Mouse (Mus musculus) mature B cell (primary cell): ENCODE measurements around the gene Cxcl3.

Source experiments
- in situ Hi-C: fragments of 300-500 bp; cut with MboI; formaldehyde crosslinking; loops from 2 replicates; pipeline ENCODE4 v1.14.3; 2019

The Cxcl3 gene

DNA sequence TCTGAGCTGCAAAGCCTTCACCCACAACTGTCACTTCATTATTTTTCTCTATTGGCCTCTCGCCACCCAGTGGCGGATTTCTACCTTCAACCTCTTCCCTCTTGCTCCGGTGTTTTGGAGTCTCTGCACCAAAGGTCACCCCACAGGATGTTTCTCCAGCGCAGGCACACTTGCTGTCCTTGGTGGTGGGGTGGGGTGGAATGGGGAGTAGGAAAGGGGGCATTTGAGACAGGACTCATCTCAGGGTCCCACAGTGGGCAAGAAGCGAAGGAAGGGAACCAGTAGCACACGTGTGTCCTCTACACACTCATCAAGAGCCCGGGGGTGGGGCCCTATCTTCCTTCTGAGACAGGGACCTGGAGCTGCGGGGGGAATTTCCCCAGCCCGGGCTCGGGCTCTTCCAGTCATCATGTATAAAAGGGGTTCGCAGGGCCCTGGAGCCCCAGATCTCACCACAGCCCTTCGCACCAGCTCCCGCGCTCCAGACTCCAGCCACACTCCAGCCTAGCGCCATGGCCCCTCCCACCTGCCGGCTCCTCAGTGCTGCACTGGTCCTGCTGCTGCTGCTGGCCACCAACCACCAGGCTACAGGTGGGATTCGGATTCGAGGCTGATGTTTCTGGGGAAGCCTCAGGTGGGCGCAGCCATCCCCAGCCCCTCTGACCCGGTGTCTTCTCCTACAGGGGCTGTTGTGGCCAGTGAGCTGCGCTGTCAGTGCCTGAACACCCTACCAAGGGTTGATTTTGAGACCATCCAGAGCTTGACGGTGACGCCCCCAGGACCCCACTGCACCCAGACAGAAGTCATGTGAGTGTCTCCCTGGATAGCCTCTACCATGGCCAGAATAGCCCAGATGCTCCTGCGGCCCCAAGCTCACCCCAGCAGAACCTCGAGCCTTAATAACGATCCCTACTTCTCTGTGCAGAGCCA, at the start of gene Cxcl3:
Gene Cxcl3 (plus strand): TSS at position 445 of the 930 bp plus-strand sequence.
- in situ Hi-C loops: no loop called here

DNA sequence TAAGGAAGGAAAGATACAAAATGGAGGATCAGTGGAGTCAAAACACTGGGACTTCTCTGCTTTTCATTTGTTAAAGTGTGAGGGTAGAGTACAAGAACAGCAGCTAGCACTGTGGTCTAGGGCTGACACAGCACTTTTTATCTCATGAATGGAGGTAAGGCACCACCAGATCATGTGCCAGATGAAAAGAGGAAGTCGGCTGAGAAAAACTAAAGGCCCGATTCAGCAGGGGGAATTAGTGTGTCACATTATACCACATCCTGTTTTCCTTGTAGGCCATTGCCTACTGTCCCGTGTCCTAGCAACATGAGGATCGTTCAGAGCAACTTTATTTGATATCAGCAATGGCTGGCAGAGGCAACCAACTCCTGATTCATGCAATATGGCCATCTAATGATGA, 43.9 kb upstream of the Cxcl3 start:
- in situ Hi-C loops: no loop called here

DNA sequence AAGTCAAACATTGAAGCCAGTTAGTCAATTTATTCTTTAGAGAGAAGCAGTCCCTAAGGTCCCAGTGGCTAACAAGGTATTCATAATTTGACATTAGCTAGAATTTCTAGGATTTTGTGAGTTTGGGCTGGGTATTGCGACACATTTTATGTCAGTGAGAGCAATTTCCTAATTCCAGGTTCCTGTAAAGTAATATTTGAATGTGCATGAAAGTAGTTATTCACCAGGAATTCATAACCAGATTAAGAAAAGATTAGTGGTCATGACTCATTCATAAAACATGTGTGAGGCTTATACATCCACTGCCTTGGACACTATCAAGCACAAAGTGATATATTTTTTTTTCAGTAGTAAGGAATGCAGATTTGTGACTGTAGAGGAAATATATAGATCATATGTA, 32.0 kb upstream of the Cxcl3 start:
- in situ Hi-C loops: no loop called here

DNA sequence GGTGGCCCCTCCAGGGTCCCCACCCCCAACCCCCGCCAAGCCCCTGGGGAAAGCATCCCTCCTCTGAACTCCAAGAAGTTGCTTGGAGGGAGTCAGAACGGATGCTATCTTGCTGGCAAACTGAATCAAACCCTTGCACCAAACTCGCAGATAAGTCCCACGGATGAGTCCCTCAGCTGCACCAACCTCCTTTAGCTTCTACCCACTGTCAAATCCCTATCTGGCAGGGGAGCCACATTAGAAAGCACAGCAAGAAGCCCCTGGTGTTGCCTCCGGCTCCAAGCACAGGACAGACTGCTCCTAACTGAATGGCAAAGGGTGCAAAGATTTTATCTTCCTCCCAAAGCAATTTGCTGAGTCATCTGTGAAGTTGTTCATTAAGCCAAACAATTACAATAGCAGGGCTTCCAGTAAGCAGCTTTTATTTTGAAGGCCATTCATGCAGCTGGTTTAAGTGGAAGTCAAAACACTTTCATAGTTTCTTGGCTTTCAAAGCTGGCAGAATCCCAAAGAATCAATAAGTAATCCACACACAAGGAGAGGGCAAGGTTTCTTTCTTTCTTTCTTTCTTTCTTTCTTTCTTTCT, 27.8 kb upstream of the Cxcl3 start:
- in situ Hi-C loops: no loop called here

DNA sequence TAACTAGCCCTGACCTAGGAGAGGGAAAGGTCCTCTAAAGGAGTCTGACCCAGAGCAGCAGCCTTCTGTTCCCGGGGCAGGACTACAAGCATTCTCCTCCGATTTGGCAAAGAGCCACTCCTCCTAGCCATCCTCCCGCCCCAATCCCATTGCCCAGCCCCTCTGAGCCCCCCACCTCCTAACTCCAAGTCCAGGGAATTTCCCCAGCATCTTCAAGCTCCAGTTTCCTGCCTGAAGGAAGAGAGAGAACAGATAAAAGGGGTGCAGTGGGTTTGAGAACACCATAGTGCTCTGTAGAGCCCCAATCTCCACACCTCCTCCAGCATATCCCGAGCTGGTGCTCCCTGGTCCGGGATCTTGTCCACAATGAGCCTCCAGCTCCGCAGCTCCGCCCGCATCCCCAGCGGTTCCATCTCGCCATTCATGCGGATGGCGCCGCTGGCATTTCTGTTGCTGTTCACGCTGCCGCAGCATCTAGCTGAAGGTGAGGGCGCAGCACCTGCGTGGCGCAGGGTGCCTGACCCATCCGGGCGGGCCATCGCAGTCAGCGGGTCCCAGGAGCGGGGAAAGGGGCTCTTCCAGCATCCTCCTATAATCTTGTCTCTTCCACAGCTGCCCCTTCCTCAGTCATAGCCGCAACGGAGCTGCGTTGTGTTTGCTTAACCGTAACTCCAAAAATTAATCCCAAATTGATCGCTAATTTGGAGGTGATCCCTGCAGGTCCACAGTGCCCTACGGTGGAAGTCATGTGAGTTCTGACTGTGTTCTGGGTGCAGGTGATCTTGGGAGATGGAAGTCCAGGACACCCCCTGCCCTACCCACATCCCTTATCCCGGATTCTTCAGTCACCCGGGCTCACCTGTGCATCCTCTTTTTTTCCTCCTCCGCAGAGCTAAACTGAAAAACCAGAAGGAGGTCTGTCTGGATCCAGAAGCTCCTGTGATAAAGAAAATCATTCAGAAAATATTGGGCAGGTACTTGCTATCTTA, 26.5 kb upstream of the Cxcl3 start, which contains the start of gene Cxcl5:
Gene Cxcl5 (plus strand): TSS at position 284 of the 989 bp plus-strand sequence.
- in situ Hi-C loops: no loop called here

DNA sequence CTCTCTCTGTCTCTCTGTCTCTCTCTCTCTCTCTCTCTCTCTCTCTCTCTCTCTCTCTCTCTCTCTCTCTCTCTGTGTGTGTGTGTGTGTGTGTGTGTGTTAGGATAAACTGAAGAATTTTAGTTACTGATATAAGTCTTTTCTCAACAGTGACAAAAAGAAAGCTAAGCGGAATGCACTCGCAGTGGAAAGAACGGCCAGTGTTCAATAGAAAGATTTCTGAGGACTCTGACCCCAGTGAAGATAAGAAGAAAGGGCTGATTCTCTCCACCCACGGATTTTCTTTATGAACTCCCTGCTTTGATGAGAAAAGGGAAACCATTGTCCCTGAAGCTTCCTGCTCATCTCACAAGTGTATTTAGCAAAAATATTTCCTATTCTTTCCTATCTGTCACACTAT, 25.6 kb upstream of the Cxcl3 start:
- in situ Hi-C loops: no loop called here

DNA sequence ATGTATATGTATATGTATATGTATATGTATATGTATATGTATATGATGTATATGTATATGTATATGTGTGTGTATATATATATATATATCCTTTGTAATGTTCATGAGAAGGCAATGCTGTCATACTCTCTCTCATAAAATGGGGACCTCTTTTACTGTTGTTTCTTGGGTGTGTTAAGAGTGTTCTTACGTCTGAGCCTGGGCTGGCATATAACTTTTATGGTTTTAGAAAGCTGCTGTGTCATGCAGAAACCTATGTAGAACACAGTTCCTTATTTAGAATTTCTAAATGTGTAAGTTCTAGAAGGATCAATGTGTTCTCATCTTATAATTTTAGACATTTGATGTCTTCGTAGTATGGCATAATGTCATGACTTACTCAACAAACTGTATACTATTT, 25.1 kb upstream of the Cxcl3 start:
- in situ Hi-C loops: no loop called here

DNA sequence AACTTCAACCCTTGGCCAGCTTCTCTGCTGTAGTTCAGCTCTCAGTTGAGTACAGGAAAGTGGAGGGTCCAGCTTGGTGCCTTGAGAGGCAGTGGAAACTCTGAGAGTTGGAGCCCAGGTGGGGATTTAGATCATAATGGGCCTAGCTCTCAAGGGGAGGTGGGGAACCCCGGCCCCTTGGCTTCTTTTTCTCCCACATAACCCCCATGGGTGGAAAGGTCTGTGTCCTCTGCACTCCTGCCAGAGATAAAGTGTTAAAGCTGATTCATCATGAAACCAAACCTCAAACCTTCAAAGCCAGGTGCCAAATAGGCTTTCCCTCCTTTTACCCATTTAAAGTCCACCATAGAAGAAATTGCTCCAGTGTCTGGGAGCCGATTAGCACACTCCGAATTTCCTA, 24.1 kb upstream of the Cxcl3 start:
- in situ Hi-C loops: no loop called here

DNA sequence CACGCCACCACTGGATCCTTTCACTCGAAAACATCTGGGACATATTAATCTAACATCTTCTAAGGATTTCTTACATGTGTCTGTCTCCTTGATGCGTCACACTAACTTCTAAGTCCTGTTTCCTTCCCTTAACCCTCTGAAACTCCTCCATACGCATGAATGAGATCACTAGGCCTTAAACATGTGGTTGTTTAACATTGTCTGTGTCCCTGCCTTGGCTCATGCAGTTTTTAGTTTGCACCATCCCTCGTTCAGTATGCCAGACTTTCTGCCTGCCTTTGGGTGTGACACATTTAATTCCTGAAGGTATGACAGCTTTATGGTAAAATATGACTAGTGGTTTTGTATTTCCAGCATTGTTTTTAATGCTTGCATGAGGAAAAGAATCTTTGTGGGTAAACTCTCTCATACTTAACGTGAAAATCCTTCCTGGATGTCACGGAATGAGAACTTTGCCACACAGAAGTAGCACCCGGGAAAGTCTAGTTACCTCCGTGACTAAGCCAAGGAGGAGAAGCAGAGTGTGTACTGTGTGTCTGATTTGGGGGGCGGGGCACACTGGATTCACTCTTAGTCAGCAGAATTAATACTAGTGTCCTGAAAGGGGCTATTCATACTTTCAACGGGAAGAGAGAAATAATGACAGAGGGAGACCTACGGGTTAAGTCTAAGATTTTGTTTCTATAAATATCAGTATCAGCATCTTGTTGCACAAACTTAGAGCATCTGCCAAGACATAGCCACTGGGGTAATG, 21.8 kb upstream of the Cxcl3 start:
- in situ Hi-C loops: no loop called here

DNA sequence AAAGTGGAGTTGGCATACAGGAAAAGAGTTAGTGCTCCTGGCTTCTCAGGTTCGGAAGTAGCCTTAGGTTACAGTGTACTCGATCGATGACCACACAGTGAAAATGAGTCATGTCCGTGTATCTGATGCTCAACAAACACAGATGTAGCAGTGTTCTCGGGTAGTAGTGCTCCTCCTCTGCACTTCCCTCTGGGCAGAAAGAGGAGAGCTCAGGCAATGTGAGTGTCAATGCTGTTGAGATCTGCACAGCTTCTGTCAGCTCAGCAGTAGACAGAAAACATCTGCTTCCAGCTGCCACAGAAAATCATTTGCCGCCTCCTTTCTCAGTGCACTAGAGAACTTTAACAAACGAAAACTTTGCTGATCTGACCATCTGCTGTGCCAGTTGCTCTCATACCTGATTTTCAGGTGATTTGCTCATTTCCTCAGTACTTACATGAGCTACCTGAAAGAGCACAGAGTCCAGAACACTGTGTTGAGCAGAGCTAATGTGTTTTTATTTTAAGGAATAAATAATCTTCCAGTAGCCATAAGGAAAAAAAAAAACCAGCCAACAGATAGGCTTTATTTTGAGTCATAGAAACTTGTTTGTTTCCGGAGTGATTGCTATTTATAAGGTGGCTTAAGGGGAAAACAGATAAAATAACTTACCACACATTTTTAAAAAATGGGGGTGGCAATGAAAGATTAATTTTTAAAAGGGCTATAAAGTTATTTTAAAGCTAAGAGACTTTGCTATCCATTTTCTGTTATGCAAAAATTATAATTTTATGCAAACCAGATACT, 19.9 kb upstream of the Cxcl3 start:
- in situ Hi-C loops: no loop called here

DNA sequence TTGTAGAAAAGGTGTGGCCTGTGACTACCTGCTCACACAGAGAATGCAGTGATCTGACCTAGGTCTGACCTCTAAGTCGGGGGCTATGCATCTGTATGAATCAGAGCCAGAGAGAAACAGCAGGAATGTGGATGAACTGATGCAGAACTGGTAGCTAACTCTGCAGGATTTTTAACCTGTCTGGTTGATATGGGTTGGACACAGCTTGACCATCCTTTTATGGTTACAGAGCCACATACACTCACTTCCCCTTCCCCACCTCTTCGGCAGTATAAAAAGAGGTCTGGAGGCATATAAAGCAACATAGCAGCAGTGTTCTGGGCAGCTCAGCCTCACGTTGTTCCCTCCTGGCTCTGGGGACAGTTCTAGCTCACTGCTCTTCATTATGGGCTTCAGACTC, 17.7 kb upstream of the Cxcl3 start, which contains the start of gene Ppbp:
Gene Ppbp (plus strand): TSS at position 301 of the 400 bp plus-strand sequence.
- in situ Hi-C loops: no loop called here

DNA sequence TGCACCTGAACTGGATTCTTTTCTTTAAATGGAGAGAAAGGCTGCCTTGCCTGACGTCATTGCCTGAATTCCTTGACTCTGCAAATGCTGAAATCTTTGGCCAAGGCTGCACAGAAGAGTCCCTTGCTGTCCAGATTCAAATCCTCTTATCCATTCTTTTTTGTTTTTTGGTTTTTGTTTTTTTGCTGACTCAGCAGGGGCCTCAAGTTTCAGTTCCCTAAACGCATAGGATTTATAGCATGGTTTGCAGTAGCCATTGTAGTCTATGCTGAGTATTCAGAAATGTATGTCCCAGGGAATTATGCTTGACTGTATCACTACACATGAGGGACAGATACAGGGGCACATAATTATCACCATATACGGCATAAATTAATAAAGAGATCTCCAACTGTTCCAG, 14.5 kb upstream of the Cxcl3 start:
- in situ Hi-C loops: no loop called here

DNA sequence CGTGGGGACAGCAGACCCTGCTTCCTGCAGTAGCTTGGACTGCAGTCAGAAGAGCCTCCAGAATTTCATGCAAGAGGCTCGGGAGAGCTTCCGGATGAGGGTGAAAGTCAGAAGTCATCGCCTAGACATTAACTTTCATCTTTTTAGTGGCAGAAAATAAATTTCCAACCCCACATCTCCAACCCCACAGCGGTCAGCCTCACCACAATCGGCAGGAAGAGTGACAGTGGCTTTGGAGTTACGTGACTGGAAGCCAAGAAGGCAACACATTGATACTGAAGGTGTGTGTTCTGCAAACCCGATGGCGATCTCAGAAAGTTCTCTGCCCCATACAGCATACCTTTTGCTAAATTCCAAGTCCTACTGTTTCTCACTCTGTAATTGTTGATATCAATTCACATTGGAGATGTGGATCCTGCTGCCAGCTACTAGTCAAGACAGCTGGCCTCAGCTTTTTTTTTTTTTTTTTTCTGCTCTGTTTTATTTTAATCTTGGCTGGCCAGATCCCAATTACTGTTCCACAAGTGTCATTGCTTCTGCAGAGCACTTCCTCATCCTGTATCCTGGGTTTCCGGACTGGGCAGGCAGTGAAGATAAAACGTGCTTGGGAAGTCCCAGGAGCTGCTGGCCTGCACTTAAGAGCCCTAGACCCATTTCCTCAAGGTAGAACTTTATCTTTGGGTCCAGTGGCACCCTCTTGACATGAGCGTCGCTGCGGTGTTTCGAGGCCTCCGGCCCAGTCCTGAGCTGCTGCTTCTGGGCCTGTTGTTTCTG, 13.8 kb upstream of the Cxcl3 start, which contains the start of gene Pf4:
Gene Pf4 (plus strand): TSS at position 556 of the 774 bp plus-strand sequence.
- in situ Hi-C loops: no loop called here

DNA sequence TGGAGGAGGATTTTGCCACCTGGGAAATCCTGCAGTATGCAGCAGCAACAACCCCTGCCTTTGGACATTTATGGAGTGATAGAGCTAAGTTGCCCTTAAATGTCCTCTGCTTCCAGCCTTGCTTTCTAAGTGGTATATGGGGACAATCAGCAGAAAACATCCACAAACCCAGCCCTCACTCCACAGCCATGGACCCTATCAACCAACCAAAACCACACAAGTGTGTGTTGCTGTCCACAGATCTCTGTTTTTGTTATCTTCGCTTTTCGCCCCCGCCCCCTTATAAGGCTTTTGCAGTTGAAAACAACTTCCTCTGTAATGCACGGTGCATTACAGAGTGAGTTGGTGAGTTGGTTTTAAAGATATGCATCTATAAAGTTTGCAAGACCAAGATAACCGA, 10.3 kb upstream of the Cxcl3 start:
- in situ Hi-C loops: no loop called here

DNA sequence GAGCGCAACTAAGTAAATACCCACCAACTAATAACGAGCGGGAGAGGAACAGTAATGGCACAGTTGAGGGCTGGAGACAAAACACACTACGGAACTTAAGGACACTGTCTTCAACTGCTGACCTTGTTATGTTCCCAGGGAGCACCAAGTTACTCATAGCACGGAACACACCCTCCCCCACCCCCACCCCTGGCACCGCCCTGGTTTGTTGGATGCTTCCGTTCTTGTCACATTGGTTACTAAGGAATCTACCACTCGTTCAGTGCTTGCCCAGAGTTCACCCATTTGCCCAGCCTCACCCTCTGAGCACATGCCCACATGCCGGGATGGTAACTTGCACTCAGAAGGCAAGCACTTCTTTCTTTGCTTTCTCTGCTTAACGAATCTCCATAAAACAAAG, 8.3 kb upstream of the Cxcl3 start:
- in situ Hi-C loops: no loop called here

DNA sequence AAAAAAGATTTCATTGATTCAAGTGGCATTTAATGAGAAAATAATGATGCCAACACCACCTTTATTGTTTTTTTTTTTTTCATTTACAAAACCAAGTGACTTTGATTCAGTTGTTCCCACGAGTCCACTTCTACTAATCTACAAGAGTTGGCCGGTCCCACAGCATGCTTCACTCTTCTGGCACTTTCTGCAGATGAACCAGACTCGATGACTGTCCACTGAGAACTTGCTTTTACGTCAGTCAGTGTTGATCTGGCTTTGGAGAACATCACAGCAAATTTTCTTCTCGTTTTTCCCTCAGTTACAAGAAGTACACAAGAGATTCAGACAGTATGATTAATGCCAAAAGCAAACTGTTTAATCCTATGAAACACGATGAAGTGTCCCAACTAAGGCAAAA, 7.0 kb upstream of the Cxcl3 start:
- in situ Hi-C loops: no loop called here

DNA sequence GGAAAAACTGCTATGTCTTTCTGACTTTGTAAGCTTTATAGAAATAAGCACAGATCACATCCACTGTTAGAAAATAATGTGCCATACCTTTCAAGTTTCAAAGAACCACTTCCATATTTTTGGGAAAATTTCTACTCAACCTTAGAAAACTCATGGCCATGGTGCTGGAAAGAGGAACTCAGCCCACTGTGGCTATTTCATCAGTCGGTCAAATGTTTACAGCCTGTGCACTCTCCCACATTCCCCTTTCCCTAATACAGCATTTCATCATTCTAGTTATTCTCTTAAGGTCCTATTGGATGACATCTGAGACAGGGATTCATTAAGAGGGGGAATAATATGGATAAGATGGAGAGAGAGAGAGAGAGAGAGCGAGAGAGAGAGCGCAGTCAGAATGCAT, 2.2 kb upstream of the Cxcl3 start:
- in situ Hi-C loops: no loop called here

DNA sequence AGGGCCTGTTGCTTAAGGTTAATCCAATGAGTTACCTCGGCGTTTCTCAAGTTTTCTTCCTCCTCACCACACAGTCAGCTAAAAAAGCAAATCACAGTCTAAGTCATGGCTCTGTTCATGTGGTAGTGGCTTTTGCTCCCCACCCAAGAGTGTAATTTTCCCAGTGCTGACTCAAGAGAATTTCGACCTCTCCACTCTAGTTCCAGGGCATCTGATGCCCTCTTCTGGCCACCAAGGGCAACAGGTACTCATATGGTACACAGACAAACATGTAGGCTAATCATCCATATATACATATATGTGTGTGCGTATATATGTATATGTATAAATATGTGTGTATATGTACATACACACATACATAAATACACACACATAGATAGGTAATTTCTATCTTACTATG, 2.2 kb downstream of the Cxcl3 start:
- in situ Hi-C loops: no loop called here

DNA sequence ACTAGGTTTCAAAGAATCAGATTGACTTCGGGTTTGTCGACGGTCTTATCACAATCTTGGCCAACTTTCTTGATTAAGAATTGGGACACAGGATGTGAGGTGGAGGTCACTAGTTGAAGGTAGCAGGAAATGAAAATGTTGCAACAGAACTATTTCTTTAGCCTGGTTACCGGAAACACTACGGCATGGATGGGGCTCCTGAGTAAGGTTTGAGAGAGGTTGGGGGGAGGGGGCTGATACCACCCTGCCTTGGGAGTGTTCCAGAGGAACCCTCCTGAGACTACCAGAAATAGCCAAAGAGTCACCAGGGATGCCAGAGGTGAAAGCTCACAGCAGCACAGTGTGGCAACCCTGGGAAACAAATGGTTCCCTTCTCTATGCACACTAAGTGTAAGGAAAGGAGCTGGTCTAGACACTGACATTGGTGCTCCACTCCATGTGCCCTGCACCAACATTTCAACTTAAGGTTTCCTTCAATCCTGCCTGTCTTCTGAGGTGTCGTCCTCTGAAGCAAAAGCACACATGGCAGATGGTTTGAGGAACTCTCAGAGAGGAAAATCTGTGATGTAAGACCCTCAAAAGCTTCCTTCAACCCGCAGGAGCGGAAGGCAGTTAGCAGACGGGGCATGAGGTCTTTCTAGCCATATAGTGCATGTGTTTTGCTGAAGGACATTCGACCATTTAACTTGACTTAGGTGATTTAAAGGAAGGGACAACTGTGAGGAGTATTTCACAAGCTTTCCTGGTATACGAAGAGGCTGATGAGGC, 3.6 kb downstream of the Cxcl3 start:
- in situ Hi-C loops: no loop called here
